Mouse (Mus musculus) limb, embryonic 13.5 days (tissue): ENCODE results near the gene Gale. TPM values are rescaled to one million over a fixed set of nuclear protein-coding genes. Genes with fewer than 3 reads are reported as not detected.

Experiments
- ATAC-seq: fragments of 200-750 bp; cut with Nextera tagmentation; 2 replicates; pipeline ENCODE4 v1.8.0; 2017; ENCODE audit warnings: low read depth, moderate number of reproducible peaks, moderate TSS enrichment; ENCODE audit not compliant: low FRiP score
- H3K27ac ChIP-seq: fragments of 300-500 bp; sonication (generic); 2 replicates; pipeline ENCODE4 v1.5.1; 2015; ENCODE audit warnings: inconsistent platforms, mild to moderate bottlenecking, moderate library complexity
- H3K27me3 ChIP-seq: fragments of 300-500 bp; sonication (generic); 2 replicates; pipeline ENCODE4 v1.6.1; 2015; ENCODE audit warnings: mild to moderate bottlenecking, inconsistent platforms
- H3K36me3 ChIP-seq: fragments of 300-500 bp; sonication (generic); 2 replicates; pipeline ENCODE4 v1.6.1; 2015; ENCODE audit warnings: inconsistent platforms, mild to moderate bottlenecking, moderate library complexity
- H3K4me1 ChIP-seq: fragments of 300-500 bp; sonication (generic); 2 replicates; pipeline ENCODE4 v1.6.1; 2015; ENCODE audit warnings: inconsistent platforms
- H3K4me2 ChIP-seq: fragments of 300-500 bp; sonication (generic); replicated peaks from 2 replicates; pipeline ENCODE4 v1.6.1; 2015; ENCODE audit warnings: inconsistent platforms, mild to moderate bottlenecking, moderate library complexity
- H3K4me3 ChIP-seq: fragments of 300-500 bp; sonication (generic); 2 replicates; pipeline ENCODE4 v1.5.1; 2015; ENCODE audit warnings: moderate library complexity, mild to moderate bottlenecking, inconsistent platforms
- H3K9ac ChIP-seq: fragments of 300-500 bp; sonication (generic); 2 replicates; pipeline ENCODE4 v1.6.1; 2015; ENCODE audit warnings: mild to moderate bottlenecking, inconsistent platforms
- H3K9me3 ChIP-seq: fragments of 300-500 bp; sonication (generic); 2 replicates; pipeline ENCODE4 v1.6.1; 2016; ENCODE audit warnings: inconsistent platforms
- WGBS: fragments of 180-500 bp; shearing (Covaris S2); methylation state at CpG from one replicate; pipeline ENCODE4 v1.1.7; 2015; 5-methylcytosine and 5-hydroxymethylcytosine counted together
- polyA plus RNA-seq: library from polyadenylated mRNA; unstranded; fragments of >200 nt; fragmentation: Nextera tagmentation; extraction: Ambion mirVana; gene quantifications from 2 replicates; pipeline ENCODE4 v1.2.1, GENCODE M21; 2015

Gale gene
- polyA plus RNA-seq, 1 experiment from 2014 or later, result 51.9 TPM

GRCm38 (mm10) chr4:135995118-135995517, 31.6 kb downstream of the Gale start:
- WGBS, result 85% methylated on average over 4 of the region's 4 CpGs
- no peak overlapping the region for H3K9ac ChIP-seq
- peaks cover 9% of the 10 kb centered on the region for H3K9me3 ChIP-seq
- no peak overlapping the region for H3K4me2 ChIP-seq
- H3K27ac ChIP-seq, result no peak overlapping the region
- H3K4me1 ChIP-seq, result no peaks in the 10 kb centered on the region
- no peak for ATAC-seq
- no peaks in the 10 kb centered on the region for H3K36me3 ChIP-seq
- H3K27me3 ChIP-seq, result no peaks in the 10 kb centered on the region
- no peak overlapping the region for H3K4me3 ChIP-seq

GRCm38 (mm10) chr4:136004107-136004675, 40.7 kb downstream of the Gale start:
- Histone ChIP-seq H3K4me2 (no peak overlapping the region), H3K27ac (no peak overlapping the region), H3K36me3 (peaks cover 77% of the 10 kb centered on the region), H3K9me3 (no peaks in the 10 kb centered on the region), H3K4me1 (no peaks in the 10 kb centered on the region), H3K27me3 (no peaks in the 10 kb centered on the region), H3K4me3 (no peak overlapping the region), H3K9ac (no peak overlapping the region)
- no peak for ATAC-seq
- WGBS, result 93% methylated on average over 5 of the region's 5 CpGs

- WGBS, result 95% methylated on average over 2 of the region's 2 CpGs
- ATAC-seq, result no peak
- Histone ChIP-seq H3K9ac (no peak overlapping the region), H3K27me3 (no peaks in the 10 kb centered on the region), H3K4me2 (no peak overlapping the region), H3K4me3 (no peak overlapping the region), H3K4me1 (no peaks in the 10 kb centered on the region), H3K36me3 (peaks cover 84% of the 10 kb centered on the region), H3K9me3 (no peaks in the 10 kb centered on the region), H3K27ac (no peak overlapping the region)
These were observed 41.4 kb downstream of the Gale start for GRCm38 (mm10) chr4:136004921-136005320.

GRCm38 (mm10) chr4:136006821-136007220, 43.3 kb downstream of the Gale start:
- Histone ChIP-seq H3K27me3 (no peaks in the 10 kb centered on the region), H3K4me3 (no peak overlapping the region), H3K36me3 (peaks cover 96% of the 10 kb centered on the region), H3K9me3 (no peaks in the 10 kb centered on the region), H3K4me1 (no peaks in the 10 kb centered on the region), H3K27ac (no peak overlapping the region), H3K4me2 (no peak overlapping the region), H3K9ac (no peak overlapping the region)
- 94% methylated on average over 3 of the region's 3 CpGs for WGBS
- no peak for ATAC-seq

GRCm38 (mm10) chr4:136008782-136009447, 45.4 kb downstream of the Gale start:
- 94% methylated on average over 8 of the region's 8 CpGs for WGBS

GRCm38 (mm10) chr4:136010586-136010985, 47.1 kb downstream of the Gale start:
- H3K36me3 ChIP-seq, result peaks cover 80% of the 10 kb centered on the region
- no peak for ATAC-seq
- WGBS, result 96% methylated on average over 4 of the region's 4 CpGs

More at GRCm38 (mm10) chr4:136008782-136009447, 45.4 kb downstream of the Gale start:
- no peaks in the 10 kb centered on the region for H3K4me1 ChIP-seq
- no peak overlapping the region for H3K9ac ChIP-seq
- no peak overlapping the region for H3K4me3 ChIP-seq
- no peak for ATAC-seq
- no peak overlapping the region for H3K27ac ChIP-seq
- H3K9me3 ChIP-seq, result no peaks in the 10 kb centered on the region
- H3K27me3 ChIP-seq, result no peaks in the 10 kb centered on the region
- no peak overlapping the region for H3K4me2 ChIP-seq
- H3K36me3 ChIP-seq, result peaks cover 94% of the 10 kb centered on the region

GRCm38 (mm10) chr4:136016059-136016602, 52.6 kb downstream of the Gale start:
- Histone ChIP-seq H3K4me3 (no peak overlapping the region), H3K9me3 (no peaks in the 10 kb centered on the region), H3K27ac (no peak overlapping the region), H3K9ac (no peak overlapping the region), H3K4me2 (no peak overlapping the region), H3K4me1 (peaks cover 13% of the 10 kb centered on the region), H3K36me3 (peaks cover 28% of the 10 kb centered on the region), H3K27me3 (no peaks in the 10 kb centered on the region)
- no peak for ATAC-seq
- 74% methylated on average over 3 of the region's 3 CpGs for WGBS

More at GRCm38 (mm10) chr4:136010586-136010985, 47.1 kb downstream of the Gale start:
- Histone ChIP-seq H3K27me3 (no peaks in the 10 kb centered on the region), H3K4me1 (no peaks in the 10 kb centered on the region), H3K27ac (no peak overlapping the region), H3K9ac (no peak overlapping the region), H3K4me2 (no peak overlapping the region), H3K4me3 (no peak overlapping the region), H3K9me3 (no peaks in the 10 kb centered on the region)

Other genes starting within 250 kb of the Gale start
- gene Il22ra1, start 235.6 kb upstream of the Gale start, polyA plus RNA-seq, result 0.08 TPM in 1 of 2 replicates, not detected in the other
- 4.8 and 5.4 TPM in 2 replicates for gene Myom3, start 204.0 kb upstream of the Gale start, polyA plus RNA-seq
- 323 and 330 TPM in 2 replicates for gene Srsf10, start 108.0 kb upstream of the Gale start, polyA plus RNA-seq
- 192 and 195 TPM in 2 replicates for gene Pnrc2, start 89.9 kb upstream of the Gale start, polyA plus RNA-seq
- 0.32 and 0.51 TPM in 2 replicates for gene Cnr2, start 68.3 kb upstream of the Gale start, polyA plus RNA-seq
- 69.0 and 73.8 TPM in 2 replicates for gene Fuca1, start 43.0 kb upstream of the Gale start, polyA plus RNA-seq
- 89.8 and 93.5 TPM in 2 replicates for gene Hmgcl, start 17.3 kb upstream of the Gale start, polyA plus RNA-seq
- 121 and 124 TPM in 2 replicates for gene Lypla2, start 8.9 kb downstream of the Gale start, polyA plus RNA-seq
- gene Pithd1, start 23.5 kb downstream of the Gale start, polyA plus RNA-seq, result 57.0 and 58.7 TPM in 2 replicates
- gene Eloa, start 58.0 kb downstream of the Gale start, polyA plus RNA-seq, result 41.1 and 45.1 TPM in 2 replicates
- 481 and 500 TPM in 2 replicates for gene Rpl11, start 89.7 kb downstream of the Gale start, polyA plus RNA-seq
- gene Id3, start 179.8 kb downstream of the Gale start, polyA plus RNA-seq, result 736 and 770 TPM in 2 replicates
- gene E2f2, start 208.7 kb downstream of the Gale start, polyA plus RNA-seq, result 7.9 and 8.7 TPM in 2 replicates
- 15.1 and 16.4 TPM in 2 replicates for gene Asap3, start 242.6 kb downstream of the Gale start, polyA plus RNA-seq